Mouse (Mus musculus): ENCODE results near the gene Mthfd1l.
"Not testable (repeated sequence)": the region's sequence is repeated elsewhere in the genome, so short reads cannot be mapped to it uniquely, and the experiment has no call there.

The Mthfd1l gene

GRCm38 (mm10) chr10:4050236-4050635 lies 77.3 kb downstream of the Mthfd1l start:
- no peak for DNase-seq

DNA sequence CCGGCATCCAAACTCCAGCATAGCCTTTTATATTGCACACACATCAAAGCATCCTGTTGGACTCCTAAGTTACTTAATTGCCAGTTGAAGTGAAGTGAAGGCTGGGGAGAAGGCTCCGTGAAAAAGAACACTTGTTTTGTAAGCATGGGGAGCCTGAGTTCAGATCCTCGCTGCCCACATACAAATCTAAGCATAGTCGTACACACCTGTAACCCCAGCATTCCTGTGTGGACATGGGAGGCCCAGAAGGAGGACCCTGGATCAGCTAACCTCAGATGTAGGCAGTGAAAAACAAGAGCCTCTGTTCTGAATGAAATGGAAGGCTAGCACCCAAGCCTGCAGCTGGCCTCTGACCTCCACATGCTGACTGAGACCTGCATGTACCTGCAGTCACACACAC lies 79.8 kb downstream of the Mthfd1l start:
- DNase-seq, result peak; percentile 16 to 25

DNA sequence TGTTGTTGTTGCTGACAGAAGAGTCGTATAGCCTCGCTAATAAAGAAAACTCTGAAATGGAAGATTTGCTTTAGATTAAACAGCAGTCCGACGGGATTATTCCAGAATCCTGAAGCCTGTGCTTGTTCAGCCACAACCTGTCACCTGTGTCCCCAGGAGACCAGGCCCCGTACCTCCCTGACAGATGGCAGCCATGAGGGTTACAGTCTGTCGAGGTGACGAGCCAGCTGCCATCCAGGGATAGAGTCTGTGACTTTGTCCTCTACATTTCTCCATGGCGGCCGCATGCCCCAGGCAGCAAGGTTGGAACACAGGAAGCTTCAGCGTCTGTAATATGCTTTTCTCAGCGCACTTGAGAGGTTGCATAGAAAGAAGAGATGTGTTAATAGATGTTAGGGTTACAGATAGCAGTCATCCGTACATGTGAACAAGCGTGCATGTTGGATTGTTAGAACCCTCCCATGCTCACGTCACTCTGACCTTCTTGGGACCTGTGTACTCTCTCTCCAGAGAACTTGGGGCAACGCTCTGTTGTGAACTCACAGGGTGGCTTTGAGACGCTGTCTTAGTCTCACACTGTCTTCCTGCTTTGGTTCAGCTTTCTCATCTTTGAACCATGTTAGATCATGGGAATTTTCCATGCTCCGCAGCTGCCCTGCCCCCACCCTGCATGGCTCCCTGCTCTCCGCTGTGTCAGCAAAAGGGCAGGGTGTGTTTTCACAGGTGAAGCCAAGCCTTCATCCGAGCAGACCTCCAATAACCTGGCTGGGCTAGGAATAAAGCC lies 80.6 kb downstream of the Mthfd1l start:
- DNase-seq, result peak; percentile 88

GRCm38 (mm10) chr10:4054589-4054988 lies 81.7 kb downstream of the Mthfd1l start:
- DNase-seq, result no peak

GRCm38 (mm10) chr10:4057397-4057796 lies 84.5 kb downstream of the Mthfd1l start:
- no peak for DNase-seq

DNA sequence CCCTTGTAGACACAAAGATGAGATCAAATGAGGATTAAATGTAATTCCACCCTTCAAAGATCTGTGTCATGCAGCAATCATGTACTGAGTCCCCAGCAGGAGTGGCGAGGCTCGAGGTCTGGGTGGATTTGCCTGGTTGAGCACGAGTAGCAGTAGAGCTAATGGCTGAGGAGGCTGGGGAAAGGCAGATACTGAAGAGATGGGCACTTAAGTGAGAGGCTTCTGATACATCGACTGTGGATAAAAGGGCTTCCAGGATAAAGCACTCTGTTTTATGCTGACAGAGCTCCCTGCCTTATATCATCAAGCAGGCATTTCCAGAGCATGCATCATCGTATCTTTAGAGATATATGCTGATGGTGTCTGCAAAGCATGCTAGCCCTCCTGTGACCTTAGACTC lies 84.9 kb downstream of the Mthfd1l start:
- no peak for DNase-seq

- no peak for DNase-seq
These were observed 88.4 kb downstream of the Mthfd1l start for GRCm38 (mm10) chr10:4061071-4061987.

DNA sequence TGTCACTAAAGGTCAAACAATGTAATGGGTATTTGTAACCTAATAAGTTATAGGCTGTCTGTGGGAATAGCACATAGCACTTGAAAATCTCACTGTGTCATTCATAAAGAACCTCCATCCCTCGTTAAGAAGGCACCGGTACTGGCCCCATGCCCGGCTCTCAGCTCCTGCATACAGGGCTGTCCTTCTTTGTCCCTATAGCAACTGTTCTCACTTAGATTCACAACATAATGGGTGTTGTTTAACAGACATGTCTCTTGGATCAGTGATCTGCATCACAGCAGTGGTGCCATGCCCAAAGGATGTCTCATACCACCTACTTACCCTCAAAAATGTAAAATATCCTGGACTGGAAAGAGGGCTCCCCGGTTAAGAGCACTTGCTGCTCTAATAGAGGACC lies 90.6 kb downstream of the Mthfd1l start:
- peak; percentile 18 to 49 for DNase-seq

DNA sequence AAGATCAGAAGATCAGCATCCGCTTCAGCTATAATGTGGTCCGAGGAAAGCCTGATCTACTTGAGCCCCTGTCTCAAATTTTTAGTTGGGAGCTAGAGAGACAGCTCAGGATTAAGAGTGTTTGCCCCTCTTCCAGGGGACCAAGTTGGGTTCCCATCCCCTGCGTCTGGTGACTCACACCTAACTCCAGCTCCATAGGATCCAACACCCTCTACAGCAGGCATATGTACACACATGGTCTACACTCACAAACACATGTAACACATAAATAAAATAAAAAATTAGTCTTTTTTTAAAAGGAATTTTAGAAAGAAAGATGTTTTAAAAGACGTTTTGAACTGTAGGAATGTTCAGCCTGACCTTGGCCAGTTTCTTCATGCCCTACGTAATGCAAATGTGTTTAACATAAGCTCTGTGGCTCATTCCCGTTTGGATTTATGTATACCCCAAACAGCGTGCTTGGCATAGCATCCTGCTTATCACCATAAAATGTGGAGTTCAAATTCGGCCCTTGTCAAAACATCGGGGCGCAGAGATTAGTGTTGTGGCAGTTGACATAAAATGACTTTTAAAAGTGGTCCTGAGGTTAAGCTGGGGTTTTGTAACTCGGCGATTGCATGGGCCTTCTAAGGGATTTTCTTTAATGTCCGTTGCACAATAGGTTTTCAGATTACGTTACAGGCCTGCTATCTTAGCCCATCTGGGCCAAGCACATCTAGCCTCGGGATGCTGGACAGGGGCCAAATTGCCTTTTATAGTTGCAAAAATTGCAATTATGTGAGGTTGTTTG lies 92.6 kb downstream of the Mthfd1l start:
- DNase-seq, result no peak

DNA sequence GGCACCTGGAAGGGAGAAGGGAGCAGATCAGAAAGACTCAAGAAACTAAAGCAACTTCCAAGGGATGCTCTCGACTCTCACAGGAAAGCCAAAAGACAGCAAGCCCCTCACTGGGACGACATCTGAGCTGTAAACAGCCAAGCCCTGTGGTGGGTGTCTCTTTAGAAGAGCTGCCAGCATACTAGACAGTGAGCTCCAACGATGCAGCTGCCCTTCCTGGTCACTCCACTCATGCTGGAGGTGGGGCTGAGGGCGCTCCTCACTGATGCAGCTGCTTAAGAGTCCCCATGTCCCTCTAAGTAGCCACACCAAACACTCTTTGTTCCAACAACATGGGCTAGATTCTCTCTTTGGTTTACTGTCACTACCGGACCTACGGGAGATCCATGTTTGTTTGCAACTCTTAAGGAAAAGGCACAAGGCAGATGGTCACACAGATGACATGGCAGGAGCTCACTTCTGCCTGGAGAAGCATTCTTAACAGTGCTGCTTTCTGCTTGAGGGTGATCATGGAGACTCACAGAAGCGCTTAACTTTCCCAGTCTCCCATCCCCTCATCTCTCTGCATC lies 96.4 kb downstream of the Mthfd1l start:
- DNase-seq, result peak; percentile 19 to 26

- peak; percentile 23 to 33 for DNase-seq
These were observed 97.1 kb downstream of the Mthfd1l start for GRCm38 (mm10) chr10:4070061-4070460.

- DNase-seq, result no peak
These were observed 98.3 kb downstream of the Mthfd1l start for GRCm38 (mm10) chr10:4071069-4071844.

DNA sequence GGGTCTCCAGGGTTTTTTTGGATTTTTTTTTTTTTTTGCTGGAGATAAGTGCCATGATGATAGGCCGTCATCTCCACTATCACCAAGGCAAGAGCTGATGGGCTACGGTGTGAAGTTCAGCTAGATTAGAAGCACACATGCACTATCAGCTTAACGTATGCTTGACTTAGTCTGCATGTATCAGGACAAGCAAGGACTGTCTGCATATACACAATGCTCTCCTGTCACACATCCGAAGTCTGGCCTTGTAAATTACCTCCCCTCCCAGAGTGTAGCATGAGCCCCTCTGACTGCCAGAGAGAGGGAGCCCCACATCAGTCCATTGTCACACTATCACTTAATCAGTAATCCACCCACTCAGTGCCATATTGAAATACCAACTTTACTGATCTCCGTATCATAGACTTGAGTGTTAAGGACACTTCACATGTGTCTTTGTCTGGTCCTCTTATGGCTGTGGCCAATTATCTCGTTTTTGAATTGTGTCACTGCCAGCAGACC lies 99.0 kb downstream of the Mthfd1l start:
- DNase-seq, result no peak

DNA sequence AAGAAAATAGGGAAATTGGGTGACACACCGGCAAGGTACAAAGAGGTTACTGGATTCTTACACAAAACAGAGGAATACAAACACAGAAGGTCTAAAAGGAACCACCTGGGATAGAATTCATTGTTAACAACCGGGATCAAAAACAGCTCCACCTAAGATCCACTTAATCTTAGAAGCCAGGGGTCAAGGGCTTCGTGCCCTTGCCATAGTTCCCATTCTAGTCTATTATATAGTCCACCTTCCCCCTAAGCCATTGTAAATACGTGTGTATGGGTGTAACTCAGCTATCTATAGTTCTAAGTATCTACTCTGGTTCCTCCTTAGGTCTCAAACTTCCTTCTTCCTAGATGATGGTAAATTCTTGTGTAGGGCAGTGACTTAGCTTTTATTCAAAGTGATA lies 99.6 kb downstream of the Mthfd1l start:
- DNase-seq, result not testable (repeated sequence)

GRCm38 (mm10) chr10:4078220-4078840 lies 105.4 kb downstream of the Mthfd1l start:
- DNase-seq, result no peak

DNA sequence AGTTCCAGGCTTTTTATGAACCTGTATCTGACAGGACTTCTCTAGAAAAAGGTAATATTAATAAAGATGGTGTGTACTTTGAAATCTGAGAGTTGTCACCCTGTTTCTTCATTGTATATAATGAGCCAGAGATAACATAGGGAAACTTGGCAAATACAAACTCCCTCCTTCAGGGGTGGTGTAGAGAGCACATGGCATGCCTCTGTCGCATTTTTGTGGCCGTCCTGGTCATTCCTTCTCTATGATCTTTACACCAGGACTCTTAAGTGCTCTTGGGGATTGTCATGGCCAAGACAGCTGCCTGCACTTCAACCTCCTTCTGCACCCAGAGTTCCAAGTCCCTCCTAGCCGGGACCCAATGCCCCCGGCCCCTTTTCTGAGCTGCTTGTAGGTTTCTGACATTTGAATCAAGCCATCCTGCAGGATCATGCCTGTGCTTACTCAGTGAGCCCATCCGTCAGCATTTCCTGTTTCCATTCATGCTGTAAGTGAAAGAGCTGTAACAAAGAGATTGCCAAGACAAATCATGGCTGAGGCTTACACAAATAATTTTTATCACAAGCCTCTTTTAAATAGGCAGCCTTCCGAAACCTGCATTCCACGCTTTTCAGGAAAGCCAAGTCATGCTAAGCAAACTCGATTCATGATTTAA lies 106.2 kb downstream of the Mthfd1l start:
- no peak for DNase-seq

- DNase-seq, result peak in 1 of 2 experiments; percentile 29
These were observed 106.8 kb downstream of the Mthfd1l start for GRCm38 (mm10) chr10:4079643-4080244.

DNA sequence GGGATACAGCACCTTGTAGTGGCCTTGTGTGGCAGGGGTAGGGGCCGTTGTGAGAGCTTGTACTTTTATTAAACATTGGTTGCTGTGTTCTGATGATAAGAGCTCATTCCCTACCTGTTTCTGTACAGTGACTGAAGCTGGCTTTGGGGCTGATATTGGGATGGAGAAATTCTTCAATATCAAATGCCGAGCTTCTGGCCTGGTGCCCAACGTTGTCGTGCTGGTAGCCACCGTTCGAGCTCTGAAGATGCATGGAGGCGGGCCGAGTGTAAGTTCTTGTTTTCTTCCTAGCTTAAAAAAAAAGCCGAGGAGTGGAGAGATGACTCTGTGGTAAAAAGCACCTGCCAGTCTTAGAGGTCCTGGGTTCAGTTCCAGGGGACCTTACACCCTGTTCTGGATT lies 110.7 kb downstream of the Mthfd1l start:
- DNase-seq, result peak in 1 of 2 experiments; percentile 27

DNA sequence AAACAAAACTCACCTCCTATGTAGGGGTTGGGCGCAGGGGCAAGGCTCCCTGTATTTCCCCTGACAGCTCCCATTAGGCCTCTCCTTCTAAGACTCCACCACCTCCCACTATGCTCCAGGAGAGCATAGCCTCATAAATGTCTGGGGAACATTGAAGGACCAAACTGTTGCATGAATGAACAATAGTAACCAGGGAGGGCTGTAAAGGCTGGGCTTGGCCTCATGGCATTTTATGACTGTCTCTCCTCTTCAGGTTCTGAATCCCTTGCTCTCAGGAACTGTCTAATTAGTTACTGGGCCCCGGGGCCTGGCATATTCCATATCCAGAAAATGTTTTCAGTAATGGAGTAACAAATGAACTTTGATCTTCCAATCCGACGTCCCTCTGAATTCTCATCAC lies 112.0 kb downstream of the Mthfd1l start:
- DNase-seq, result no peak
